Mouse (Mus musculus) midbrain, embryonic 11.5 days (tissue): ENCODE measurements at regions not wholly inside any gene's neighbourhood (a gene's known extent, or its start where the extent isn't known, plus 50 kb on each side); places are given as distances from the start of the nearest gene placed in this dataset.
A peak's percentile ranks its signal among the peaks of the same experiment; 100 is the strongest.

Experiments used
- ATAC-seq: fragments of 200-750 bp; cut with Nextera tagmentation; 2 replicates; pipeline ENCODE4 v1.8.0; 2017; ENCODE audit warnings: moderate TSS enrichment, moderate library complexity; ENCODE audit not compliant: low FRiP score
- DNase-seq: peaks from one replicate; pipeline ENCODE4 v3.0.0; 2015; ENCODE audit warnings: low spot score; ENCODE audit errors: missing footprints
- H3K27ac ChIP-seq: fragments of 300-500 bp; sonication (generic); 2 replicates; pipeline ENCODE4 v1.5.1; 2014; ENCODE audit warnings: low read depth, low read length
- H3K27me3 ChIP-seq: fragments of 300-500 bp; sonication (generic); 2 replicates; pipeline ENCODE4 v1.6.1; 2014; ENCODE audit warnings: mild to moderate bottlenecking, low read length, moderate library complexity, mixed read lengths; ENCODE audit not compliant: control insufficient read depth, insufficient read depth
- H3K36me3 ChIP-seq: fragments of 300-500 bp; sonication (generic); 2 replicates; pipeline ENCODE4 v1.6.1; 2014; ENCODE audit warnings: mild to moderate bottlenecking, low read length, moderate library complexity, mixed read lengths; ENCODE audit not compliant: control insufficient read depth, insufficient read depth
- H3K4me1 ChIP-seq: fragments of 300-500 bp; sonication (generic); 2 replicates; pipeline ENCODE4 v1.6.1; 2014; ENCODE audit warnings: low read length; ENCODE audit not compliant: control insufficient read depth, insufficient read depth
- H3K4me2 ChIP-seq: fragments of 300-500 bp; sonication (generic); 2 replicates; pipeline ENCODE4 v1.6.1; 2014; ENCODE audit warnings: mild to moderate bottlenecking, moderate library complexity
- H3K4me3 ChIP-seq: fragments of 300-500 bp; sonication (generic); 2 replicates; pipeline ENCODE4 v1.5.1; 2014; ENCODE audit warnings: low read depth, low read length
- H3K9ac ChIP-seq: fragments of 300-500 bp; sonication (generic); 2 replicates; pipeline ENCODE4 v1.6.1; 2014; ENCODE audit warnings: low read length
- H3K9me3 ChIP-seq: fragments of 300-500 bp; sonication (generic); 2 replicates; pipeline ENCODE4 v1.6.1; 2016; ENCODE audit warnings: low read length; ENCODE audit not compliant: control insufficient read depth
- WGBS: fragments of 180-500 bp; shearing (Covaris S2); extraction: QIAGEN DNeasy Blood & Tissue Kit; methylation state at CpG from one replicate; pipeline ENCODE4 v1.1.7; 2014; 5-methylcytosine and 5-hydroxymethylcytosine counted together

GRCm38 (mm10) chr10:19269418-19269817 is 86.9 kb upstream of the Olig3 start:
- Histone ChIP-seq H3K4me1 (no peaks in the 10 kb centered on the region), H3K4me2 (no peak overlapping the region), H3K4me3 (no peak overlapping the region), H3K36me3 (no peaks in the 10 kb centered on the region), H3K9ac (no peak overlapping the region), H3K27me3 (no peaks in the 10 kb centered on the region), H3K27ac (no peak overlapping the region), H3K9me3 (no peaks in the 10 kb centered on the region)
- no peak for DNase-seq
- no peak for ATAC-seq
- 73% methylated on average over 1 of the region's 1 CpGs for WGBS

GRCm38 (mm10) chr10:19268051-19268450 is 88.3 kb upstream of the Olig3 start:
- ATAC-seq: no peak
- no peaks in the 10 kb centered on the region for H3K4me1 ChIP-seq
- no peak overlapping the region for H3K4me3 ChIP-seq
- no peak overlapping the region for H3K27ac ChIP-seq
- no peak overlapping the region for H3K9ac ChIP-seq
- H3K9me3 ChIP-seq: no peaks in the 10 kb centered on the region; the same call in 1 of the 2 replicates
- H3K36me3 ChIP-seq: no peaks in the 10 kb centered on the region
- no peak for DNase-seq
- H3K4me2 ChIP-seq: no peak overlapping the region
- 77% methylated on average over 4 of the region's 4 CpGs for WGBS
- no peaks in the 10 kb centered on the region for H3K27me3 ChIP-seq

GRCm38 (mm10) chr10:19240102-19240759 is 116.1 kb upstream of the Olig3 start:
- Histone ChIP-seq H3K36me3 (no peaks in the 10 kb centered on the region), H3K27ac (no peak overlapping the region), H3K4me1 (no peaks in the 10 kb centered on the region; the same call in 1 of the 2 replicates), H3K9me3 (no peaks in the 10 kb centered on the region), H3K4me3 (no peak overlapping the region), H3K27me3 (no peaks in the 10 kb centered on the region), H3K4me2 (no peak overlapping the region), H3K9ac (no peak overlapping the region)
- 39% methylated on average over 8 of the region's 8 CpGs for WGBS
- DNase-seq: peak; percentile 91
- no peak for ATAC-seq

GRCm38 (mm10) chr10:19216240-19216639 is 140.1 kb upstream of the Olig3 start:
- Histone ChIP-seq H3K4me3 (no peak overlapping the region), H3K4me2 (no peak overlapping the region), H3K9ac (no peak overlapping the region), H3K27me3 (no peaks in the 10 kb centered on the region), H3K4me1 (no peaks in the 10 kb centered on the region), H3K27ac (no peak overlapping the region), H3K36me3 (no peaks in the 10 kb centered on the region), H3K9me3 (no peaks in the 10 kb centered on the region)
- ATAC-seq: no peak
- 86% methylated on average over 5 of the region's 5 CpGs for WGBS
- DNase-seq: no peak

GRCm38 (mm10) chr10:19209751-19210150 is 146.6 kb upstream of the Olig3 start:
- ATAC-seq (no peak), DNase-seq (no peak)
- no peak overlapping the region for H3K9ac ChIP-seq
- H3K27ac ChIP-seq: no peak overlapping the region
- no peak overlapping the region for H3K4me3 ChIP-seq
- 88% methylated on average over 2 of the region's 2 CpGs for whole genome bisulfite sequencing
- H3K4me1 ChIP-seq: peaks cover 4% of the 10 kb centered on the region
- no peak overlapping the region for H3K4me2 ChIP-seq
- no peaks in the 10 kb centered on the region for H3K36me3 ChIP-seq
- H3K27me3 ChIP-seq: no peaks in the 10 kb centered on the region
- no peaks in the 10 kb centered on the region for H3K9me3 ChIP-seq

GRCm38 (mm10) chr10:19208101-19208722 is 148.1 kb upstream of the Olig3 start:
- peak; percentile 96 for ATAC-seq
- Histone ChIP-seq H3K27ac (no peak overlapping the region), H3K4me2 (peak overlapping the region; percentile 23; the same call in 1 of the 2 replicates), H3K27me3 (no peaks in the 10 kb centered on the region), H3K36me3 (no peaks in the 10 kb centered on the region), H3K4me3 (no peak overlapping the region), H3K9ac (0 out of 2 replicates have a peak overlapping the region, but pooled peaks have one; percentile 10), H3K4me1 (peaks cover 4% of the 10 kb centered on the region), H3K9me3 (no peaks in the 10 kb centered on the region)
- peak; percentile 91 for DNase-seq
- 4% methylated on average over 12 of the region's 12 CpGs for WGBS

- Histone ChIP-seq H3K4me3 (no peak overlapping the region), H3K4me1 (peaks cover 4% of the 10 kb centered on the region), H3K36me3 (no peaks in the 10 kb centered on the region), H3K27ac (no peak overlapping the region), H3K9me3 (no peaks in the 10 kb centered on the region), H3K9ac (no peak overlapping the region), H3K4me2 (no peak overlapping the region), H3K27me3 (no peaks in the 10 kb centered on the region)
- WGBS: 53% methylated on average over 2 of the region's 2 CpGs
- no peak for ATAC-seq
- DNase-seq: no peak
Measured at GRCm38 (mm10) chr10:19207505-19207904, 148.8 kb upstream of the Olig3 start.

GRCm38 (mm10) chr10:19200311-19200710 is 156.0 kb upstream of the Olig3 start:
- Histone ChIP-seq H3K9me3 (no peaks in the 10 kb centered on the region), H3K4me3 (no peak overlapping the region), H3K27me3 (no peaks in the 10 kb centered on the region), H3K36me3 (no peaks in the 10 kb centered on the region), H3K9ac (no peak overlapping the region), H3K4me1 (no peaks in the 10 kb centered on the region), H3K4me2 (no peak overlapping the region), H3K27ac (no peak overlapping the region)
- DNase-seq (no peak), ATAC-seq (no peak)
- WGBS: 70% methylated on average over 2 of the region's 2 CpGs

GRCm38 (mm10) chr10:19195676-19196075 is 160.7 kb upstream of the Olig3 start:
- no peaks in the 10 kb centered on the region for H3K9me3 ChIP-seq
- ATAC-seq (no peak), DNase-seq (no peak)
- H3K27me3 ChIP-seq: no peaks in the 10 kb centered on the region
- H3K4me1 ChIP-seq: no peaks in the 10 kb centered on the region
- H3K36me3 ChIP-seq: no peaks in the 10 kb centered on the region
- H3K4me3 ChIP-seq: no peak overlapping the region
- H3K27ac ChIP-seq: no peak overlapping the region
- WGBS: 76% methylated on average over 7 of the region's 7 CpGs
- no peak overlapping the region for H3K4me2 ChIP-seq
- no peak overlapping the region for H3K9ac ChIP-seq
